Mouse (Mus musculus): ENCODE data around the gene Stk19.

DNA sequence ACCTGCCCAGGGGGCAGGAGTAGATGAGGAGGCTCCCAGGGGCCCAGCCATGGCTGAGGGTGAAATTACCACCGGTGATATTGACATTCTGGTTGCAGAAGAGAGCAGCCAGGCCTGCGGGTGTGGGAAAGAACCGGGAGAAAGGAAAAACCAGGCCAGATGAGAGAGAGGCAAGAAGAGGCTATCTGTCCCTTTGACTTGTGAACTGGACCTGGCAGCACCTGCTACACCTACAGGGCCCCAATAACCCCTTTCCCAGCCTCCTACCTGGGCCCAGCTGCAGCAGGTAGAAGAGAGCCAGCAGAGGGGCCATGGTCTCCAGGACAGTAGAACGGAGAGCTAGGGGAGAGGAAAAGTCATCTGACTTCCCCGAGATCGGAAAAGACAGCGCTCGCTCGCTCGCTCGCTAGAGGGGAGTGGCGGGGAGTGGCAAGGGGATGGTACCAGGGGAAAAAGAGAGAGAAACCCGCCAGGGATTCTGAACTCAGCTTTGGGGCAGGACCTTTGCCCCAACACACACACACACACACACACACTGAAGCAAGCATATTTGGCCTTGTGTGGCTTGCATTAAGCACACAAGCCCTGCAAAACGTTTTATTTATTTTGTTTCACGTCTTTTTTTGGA lies 45.1 kb upstream of the Stk19 start, which contains the start of gene Gm20547:
- TF ChIP-seq MAFK (IDR thresholded peaks at IDR 0.05; ENCODE audit: insufficient read depth, low read depth, low read length) (no peak), CHD2 (IDR thresholded peaks at IDR 0.05; ENCODE audit: low read depth, low read length) (no peak), ZC3H11A (IDR thresholded peaks at IDR 0.05; ENCODE audit: borderline replicate concordance, low read depth, low read length) (no peak)
